Mouse (Mus musculus) cerebellum, postnatal 10 days (tissue): Measurements from ENCODE around the gene Muc2.
A peak's percentile ranks its signal among the peaks of the same experiment; 100 is the strongest.
"Not testable (repeated sequence)": the region's sequence is repeated elsewhere in the genome, so short reads cannot be mapped to it uniquely, and the experiment has no call there.

Experiments used
- DNase-seq, 2 experiments: peaks; one replicate each; pipeline ENCODE4 v3.0.0; 2021; ENCODE audit warnings: mixed read lengths in 2 of 2

Muc2 gene

DNA sequence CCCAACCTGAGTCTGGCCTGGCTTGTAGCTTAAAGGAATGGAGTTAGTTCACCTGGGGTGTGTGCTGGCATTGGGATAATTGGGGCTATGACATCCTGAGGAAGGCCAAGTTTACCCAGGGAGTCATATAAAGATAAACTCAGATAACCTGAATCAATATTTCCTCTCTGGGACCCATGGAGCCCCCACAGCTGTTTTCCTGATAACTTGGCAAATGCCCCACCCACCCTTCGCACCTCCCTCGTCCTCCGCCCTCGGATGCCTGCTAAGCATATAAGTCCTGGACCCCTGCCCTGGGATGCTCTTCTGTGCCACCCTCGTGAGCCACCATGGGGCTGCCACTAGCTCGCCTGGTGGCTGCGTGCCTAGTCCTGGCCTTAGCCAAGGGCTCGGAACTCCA is at the start of gene Muc2:
Gene Muc2 (plus strand): TSS at position 301 of the 400 bp plus-strand sequence.
- no peak for DNase-seq

DNA sequence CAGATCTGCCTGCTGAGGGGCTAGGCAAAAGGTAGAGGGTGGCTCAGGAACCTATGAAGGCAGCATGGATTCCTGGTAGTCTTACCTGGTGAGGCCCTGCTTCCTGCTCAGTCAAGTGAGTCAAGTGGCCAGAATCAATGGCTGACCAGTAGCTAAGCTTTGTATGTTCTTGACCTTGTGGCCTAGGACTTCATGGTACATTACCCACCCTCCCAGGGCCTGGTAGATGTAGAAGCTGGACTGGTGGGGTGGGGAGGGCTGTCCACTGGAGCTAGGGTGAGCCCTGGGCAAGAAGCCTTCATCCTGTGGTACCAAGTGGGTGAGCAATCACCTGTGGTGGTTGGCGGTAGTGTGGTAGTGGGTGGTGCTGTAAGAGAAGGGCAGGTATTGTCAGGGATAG is 47.8 kb upstream of the Muc2 start:
- no peak for DNase-seq

DNA sequence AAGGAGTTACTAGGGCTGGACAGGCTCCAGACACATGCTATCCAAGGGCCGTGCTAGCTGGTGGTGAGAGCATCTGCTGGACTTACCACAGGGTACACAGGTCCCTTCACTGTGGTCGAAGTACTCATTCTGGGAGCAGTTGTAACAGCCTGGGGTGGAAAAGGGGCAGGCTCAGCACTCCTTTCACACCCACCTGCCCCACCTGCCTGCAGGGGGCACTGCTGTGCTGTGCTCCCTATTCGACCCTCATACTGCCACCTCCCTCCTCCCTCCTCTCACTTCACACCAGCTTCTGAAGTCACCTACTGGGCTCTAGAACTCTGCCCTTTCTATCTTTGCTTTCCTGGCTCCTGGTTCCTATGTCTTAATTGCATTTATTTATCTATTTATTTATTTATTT is 47.0 kb upstream of the Muc2 start:
- DNase-seq: peak; percentile 59 to 62

DNA sequence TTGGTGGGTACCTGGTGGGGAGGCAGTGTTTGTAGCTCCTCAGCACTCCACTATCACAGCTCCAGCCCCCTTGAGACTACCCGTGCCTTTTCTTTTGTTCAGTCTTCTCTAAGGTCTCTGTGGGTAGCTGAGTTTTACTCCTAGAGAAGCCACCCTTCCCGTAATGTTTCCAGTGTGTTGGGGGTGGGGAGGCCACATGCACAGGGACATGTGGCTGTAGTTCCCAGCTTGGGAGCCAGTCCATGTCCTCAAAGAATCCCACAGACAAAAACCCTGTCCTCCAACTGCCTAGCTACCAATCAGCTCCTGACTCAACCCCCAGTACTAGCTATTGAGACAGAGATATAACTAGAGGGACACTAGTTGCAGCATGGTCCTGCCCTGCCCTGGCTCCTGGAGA is 43.1 kb upstream of the Muc2 start:
- no peak for DNase-seq

DNA sequence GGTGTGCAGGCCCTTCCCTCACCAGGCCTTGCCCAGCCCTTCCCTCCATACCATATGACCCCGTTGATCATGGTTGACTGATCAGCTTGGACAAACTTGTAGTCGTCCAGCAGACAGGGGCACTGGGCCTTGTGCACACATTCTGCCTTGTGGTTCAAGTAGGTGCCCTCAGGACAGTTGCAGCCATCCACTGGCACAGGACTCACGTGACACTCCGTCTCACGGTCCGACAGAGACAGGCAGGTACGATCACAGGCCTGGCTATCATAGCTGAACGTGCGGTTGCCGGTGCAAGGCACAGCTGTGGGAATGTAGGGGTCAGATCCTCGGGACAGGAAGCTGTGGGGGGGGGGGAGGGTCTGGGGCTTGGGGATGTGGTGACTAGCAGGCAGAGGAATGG is 42.3 kb upstream of the Muc2 start:
- DNase-seq: no peak

DNA sequence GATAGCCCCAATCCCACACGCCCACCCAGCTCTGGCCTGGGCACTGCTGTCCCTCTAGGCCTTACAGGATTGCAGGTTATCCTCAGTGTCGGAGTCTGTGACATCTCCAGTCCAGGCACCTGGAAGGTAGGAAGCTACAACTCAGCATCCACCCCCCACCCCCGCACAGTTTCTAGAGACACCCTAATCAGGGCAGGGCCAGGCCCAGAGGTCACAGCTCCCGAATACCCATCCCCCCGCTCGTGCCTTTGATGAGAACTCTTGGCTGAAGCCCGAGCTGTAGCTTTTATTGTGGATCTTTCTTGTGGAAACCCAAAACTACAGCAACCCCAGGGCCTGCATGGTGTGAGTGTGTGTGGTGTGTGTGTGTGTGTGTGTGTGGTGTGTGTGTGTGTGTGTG is 37.9 kb upstream of the Muc2 start:
- DNase-seq: no peak

DNA sequence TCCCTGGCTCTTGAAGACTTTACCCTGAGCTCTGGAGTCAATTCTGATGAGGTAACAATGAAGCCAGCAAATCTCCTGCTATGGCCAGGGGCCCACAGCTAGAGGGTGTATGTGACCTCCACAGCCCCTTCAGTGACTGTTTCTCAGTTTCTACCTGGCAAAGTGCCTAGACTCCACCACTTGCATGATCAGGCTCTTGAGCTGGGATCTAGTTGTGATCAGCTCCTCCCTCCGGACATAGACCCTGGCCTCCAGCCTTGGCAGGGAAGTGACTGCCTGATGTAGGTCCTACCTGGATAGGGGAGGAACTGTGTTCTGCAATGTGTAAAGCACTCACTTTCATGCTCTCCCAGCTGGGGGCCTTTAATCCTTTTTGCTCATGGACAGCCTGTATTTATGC is 29.8 kb upstream of the Muc2 start:
- DNase-seq: peak; percentile 27 to 32

DNA sequence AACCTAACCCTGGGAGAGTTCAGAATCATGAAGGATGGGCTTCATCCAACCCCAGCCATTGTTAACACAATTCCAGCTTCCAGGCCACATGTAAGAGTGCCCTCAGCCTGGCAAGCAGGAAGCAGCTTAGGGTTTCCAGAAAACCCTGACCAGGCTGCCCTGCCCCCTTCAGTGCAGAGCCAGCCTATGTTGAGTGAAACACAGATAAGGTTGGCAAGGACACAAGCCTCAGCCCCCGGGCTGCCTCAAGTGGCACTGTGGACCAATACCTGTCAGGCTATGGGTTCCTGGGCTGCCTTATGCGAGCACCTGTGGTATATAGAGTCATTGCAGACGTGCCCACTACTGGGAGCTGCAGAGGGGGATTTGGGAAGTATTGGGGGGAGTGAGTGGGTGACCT is 28.7 kb upstream of the Muc2 start:
- DNase-seq: no peak

DNA sequence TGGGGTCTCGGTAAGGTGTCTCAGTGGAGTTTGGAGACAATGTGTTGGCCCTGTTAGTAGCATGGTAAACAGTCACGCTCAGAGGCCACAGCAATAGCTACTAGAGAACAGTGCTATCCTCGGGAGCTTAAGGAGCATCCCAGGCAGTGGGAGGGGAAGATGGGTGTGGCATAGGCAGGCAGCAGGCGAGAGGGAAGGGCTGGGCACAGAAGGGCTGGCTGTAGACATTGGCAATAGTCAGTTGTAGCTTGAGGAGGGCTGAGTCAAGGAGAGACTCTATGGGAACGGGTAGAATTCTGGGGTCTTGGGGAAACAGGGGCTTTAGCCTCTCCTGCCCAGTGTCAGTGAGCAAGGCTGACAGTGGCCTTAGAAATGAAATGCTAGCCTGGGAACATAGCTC is 27.9 kb upstream of the Muc2 start:
- DNase-seq: no peak

DNA sequence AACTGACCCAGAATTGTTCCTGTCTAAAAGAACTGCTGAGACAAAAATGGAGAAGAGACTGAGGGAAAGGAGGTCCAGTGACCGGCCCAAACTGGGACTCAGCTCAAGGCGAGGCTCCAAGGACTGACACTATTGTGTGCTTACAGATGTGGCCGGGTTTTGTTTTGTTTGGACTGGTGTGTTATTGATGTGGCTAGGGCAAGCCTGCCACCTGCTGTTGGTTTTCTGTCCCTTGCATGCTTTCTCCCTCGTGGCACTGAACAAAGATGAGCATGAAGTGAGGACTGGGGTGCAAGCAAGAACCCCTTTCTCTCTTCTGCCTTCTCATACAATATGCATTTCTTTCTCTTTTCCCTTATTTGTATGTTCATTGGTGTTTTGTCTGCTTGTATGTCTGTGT is 23.9 kb upstream of the Muc2 start:
- peak; percentile 35 to 55 for DNase-seq

DNA sequence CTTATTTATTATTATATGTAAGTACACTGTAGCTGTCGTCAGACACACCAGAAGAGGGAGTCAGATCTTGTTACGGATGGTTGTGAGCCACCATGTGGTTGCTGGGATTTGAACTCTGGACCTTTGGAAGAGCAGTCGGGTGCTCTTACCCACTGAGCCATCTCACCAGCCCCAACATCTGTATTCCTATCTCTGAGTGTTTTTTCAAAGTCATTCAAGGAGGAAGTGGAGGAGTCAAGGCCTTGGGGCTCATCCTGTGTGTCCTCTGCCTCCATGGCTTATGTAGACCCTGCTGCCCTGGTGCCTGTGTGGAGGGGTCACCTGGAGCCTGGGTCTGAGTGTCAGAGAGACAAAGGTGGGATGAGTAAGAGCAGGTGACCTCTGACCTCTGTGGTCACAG is 21.0 kb upstream of the Muc2 start:
- DNase-seq: not testable (repeated sequence)

DNA sequence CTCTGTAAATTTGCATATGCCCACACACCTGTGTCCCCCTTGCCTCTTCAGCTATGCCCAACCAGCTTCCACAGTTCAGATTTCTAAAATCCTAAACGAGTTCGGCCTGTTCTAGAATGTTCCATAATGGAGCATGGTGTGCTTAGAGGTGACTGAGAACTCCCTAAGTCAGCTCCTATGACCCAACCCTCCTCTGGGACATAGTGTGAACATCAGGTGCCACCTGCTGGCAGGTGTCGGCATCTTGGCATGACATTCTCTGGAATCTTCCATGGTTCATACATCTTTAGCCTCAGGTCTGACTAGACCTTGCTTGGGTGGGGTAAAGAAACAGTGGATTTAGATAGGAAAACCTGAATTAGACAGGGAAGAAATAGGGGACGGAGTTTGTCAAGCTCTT is 19.1 kb upstream of the Muc2 start:
- no peak for DNase-seq

DNA sequence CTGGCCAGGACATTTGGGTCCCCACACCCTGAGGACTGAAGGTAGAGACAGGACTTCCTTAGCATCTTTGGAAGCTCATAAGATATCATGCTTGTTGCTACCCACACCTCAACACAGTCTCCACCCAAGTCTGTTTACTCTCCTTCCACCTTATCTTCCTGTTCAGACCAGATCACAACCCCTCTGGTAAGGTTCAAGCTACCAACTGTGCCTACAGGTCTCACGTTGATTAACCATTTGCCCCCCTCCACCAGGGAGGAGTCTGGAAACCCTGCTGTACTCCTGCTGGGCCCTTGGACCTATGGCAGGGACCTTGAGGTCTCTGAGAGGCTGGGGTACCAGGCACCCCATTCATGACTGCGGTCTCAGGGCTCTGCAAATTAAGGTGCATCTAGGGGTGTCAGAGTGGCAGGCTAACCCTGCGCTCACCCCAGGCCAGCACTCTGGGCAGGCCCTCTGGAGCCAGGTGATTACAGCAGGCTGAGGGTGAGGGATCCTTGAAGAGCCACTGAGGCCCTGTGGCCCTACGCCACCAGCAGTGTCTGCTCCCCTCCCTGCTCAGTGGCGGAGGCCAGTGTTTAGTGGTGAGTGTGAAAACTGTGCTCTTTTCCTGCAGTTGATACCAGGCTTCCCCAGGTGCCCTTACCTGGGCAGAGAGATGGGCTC is 18.4 kb upstream of the Muc2 start:
- no peak for DNase-seq

DNA sequence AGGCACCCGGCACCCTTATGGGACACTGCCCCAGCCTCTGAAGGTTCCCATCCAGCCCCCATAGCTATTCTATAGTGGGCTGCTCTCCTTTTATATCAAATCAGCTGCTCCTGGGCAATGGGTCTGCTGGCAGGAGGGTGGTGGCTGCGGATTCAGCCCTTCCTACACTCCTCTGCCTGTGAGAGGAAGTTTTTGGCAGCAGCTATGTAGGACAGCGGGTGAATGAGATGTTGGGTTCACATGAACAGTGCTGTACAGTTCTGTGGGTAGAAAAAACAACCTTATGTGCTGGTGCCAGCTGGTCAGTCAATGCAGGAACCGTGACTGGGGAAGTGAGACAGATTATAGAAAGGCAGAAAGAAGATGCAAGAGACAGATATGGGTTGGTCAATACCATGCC is 11.2 kb upstream of the Muc2 start:
- no peak for DNase-seq

DNA sequence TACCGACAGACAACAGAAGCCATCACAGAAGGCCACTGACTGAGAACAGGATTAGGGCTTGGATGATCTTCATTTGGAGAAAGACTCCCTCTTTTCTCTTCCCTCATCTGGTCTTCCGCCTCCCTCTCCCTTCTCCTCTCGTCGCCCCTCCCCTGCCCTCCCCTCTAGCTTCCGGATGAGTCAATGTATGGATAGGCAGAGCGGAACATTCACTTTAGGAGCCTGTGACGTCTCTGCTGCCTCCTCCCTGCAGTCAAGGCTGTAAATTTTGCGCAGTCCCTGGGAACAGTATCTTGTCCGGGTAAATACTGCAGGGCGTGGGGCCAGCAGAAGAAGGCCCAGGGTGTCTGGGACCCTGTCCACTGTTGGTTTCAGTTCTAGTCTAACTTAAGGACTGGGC is 2.8 kb upstream of the Muc2 start:
- DNase-seq: no peak

DNA sequence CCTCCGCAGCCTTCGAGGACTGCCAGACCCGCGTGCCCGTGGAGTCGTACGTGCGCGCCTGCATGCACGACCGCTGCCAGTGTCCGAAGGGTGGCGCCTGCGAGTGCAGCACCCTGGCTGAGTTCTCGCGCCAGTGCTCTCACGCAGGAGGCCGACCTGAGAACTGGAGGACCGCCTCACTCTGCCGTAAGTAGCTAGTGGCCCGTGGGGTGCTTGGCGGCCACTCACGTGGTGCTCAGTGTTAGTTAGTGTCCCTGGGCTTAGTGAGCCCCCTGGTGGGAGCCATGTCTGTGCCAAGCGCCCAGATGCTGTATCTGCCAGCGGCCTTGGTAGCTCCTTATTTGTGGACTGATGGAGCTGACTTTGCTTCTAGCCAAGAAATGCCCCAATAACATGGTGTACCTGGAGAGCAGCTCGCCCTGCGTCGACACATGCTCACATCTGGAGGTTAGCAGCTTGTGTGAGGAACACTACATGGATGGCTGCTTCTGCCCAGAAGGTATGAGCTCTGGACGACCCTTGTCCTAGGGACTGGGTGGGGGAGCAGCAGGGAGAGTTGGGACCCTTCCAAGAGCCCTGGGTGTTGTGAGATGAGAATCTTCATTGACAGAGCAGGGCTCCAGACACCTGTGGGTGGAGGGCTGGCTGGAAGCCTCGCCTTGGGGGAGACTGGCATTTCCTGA is 3.6 kb downstream of the Muc2 start:
- peak; percentile 27 to 42 for DNase-seq

DNA sequence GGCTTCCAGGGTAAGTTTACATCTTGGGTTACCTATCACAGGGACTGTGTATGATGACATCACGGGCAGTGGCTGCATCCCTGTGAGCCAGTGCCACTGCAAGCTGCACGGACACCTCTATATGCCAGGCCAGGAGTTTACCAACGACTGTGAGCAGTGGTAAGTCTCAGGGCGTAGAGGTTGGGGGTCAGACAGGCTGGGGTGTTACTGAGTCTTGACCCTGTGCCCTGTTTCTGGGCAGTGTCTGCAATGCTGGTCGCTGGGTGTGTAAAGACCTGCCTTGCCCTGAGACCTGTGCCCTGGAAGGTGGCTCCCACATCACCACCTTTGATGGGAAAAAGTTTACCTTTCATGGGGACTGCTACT is 4.1 kb downstream of the Muc2 start:
- DNase-seq: no peak

DNA sequence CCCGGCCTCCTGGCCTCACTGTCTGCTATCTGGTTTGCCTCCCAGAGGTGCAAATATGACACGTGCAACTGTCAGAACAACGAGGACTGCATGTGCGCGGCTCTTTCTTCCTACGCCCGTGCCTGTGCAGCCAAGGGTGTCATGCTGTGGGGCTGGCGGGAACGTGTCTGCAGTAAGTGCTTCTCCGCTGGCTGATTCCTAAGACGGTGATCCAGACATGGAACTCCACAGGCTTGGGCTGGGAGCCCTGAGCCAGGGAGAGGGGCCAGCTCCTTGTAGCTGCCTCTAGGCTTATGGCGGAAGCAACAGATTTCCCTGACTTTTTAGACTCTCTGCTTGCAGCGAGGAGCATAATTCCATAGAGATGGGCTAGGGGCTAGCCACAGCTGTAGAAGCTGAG is 6.4 kb downstream of the Muc2 start:
- DNase-seq: peak; percentile 72 to 83

DNA sequence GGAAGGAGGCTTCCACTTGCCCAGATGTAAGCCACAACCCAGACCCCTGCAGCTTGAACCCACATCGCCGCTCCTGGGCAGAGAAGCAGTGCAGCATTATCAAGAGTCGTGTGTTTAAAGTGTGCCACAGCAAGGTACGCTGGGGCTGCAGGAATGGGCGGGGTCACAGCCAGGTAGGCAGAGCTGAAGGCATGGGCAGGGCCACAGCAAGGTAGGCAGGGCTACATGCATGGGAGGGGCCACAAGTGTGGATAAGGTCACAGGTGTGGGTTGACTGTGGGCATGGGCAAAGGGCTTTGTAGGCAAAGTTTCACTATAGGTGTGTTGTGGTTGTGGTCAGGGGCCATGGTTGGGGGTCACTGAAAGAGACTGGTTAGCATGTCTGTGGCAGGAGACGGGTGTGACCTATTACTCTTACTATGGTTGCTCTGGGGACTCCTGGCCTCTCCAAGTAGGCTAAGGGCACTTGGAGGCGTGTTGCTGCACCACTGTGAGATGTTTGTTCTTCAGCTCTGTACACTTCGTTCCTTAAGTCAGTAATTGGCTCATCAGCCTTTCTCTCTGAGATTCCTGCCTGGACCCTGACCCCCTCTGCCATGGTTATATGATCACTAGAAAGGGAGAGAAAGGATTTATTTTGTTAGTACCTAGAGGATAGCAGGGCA is 9.5 kb downstream of the Muc2 start:
- no peak for DNase-seq

DNA sequence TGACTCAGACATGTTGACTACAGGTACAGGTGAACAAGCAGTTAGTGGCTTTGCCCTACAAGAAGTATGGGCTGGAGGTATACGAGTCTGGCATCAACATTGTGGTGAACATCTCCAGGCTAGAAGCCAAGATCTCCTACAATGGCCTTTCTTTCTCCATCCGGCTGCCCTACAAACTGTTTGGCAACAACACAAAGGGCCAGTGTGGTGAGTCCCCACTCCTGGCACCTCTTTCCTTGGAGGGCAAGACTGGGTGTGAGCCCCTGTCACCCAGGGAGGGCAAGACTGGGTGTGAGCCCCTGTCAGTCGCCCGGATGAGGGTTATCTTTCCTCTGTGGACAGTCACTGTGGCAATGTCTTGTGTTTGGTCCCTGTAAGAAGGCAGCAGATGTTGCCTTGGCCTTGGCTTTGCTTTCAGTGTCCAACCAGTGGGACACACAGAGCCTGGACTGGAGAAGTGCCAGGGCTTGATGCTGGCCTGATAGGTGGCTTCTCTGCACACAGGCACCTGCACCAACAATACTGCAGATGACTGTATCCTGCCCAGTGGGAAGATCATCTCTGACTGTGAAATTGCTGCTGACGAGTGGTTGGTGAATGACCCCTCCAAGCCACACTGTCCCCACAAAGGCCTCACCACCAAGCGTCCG is 57.4 kb downstream of the Muc2 start:
- peak; percentile 70 to 74 for DNase-seq

DNA sequence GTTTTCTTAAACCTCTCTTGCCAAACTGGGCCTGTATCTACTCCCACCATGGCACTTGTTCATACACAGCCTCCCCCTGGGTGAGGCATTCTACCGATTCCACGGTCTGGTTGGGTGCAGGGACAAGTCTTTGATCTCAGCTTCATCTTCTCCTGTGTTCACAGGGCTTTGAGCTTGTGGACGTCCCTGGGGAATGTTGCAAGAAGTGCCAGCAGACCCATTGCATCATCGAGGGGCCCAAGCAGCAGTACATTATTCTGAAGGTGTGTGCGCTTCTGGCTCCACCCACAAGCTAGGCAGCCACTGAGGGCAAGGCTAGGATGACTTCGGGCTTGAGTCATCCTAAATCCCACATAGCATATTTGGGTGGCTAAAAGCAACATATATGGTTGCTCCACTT is 62.4 kb downstream of the Muc2 start:
- no peak for DNase-seq

DNA sequence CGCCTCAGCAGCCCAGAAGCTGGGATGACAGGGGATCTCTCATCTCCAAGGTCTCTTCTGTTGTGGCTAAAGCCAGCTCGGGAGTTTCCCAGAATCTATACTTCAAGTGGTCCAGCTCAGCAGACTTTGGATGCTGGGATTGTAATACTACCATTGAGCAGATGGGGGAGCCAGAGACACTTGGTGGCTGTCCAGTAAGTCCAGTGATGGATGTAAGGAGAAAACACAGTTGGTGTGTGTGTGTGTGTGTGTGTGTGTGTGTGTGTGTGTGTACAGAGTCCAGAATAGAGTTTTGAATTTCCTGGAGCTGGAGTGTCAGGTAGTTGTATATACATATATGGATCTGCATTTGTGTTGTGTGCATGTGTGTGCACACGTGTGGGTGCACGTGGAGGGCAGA is 65.7 kb downstream of the Muc2 start:
- DNase-seq: peak; percentile 87 to 91

DNA sequence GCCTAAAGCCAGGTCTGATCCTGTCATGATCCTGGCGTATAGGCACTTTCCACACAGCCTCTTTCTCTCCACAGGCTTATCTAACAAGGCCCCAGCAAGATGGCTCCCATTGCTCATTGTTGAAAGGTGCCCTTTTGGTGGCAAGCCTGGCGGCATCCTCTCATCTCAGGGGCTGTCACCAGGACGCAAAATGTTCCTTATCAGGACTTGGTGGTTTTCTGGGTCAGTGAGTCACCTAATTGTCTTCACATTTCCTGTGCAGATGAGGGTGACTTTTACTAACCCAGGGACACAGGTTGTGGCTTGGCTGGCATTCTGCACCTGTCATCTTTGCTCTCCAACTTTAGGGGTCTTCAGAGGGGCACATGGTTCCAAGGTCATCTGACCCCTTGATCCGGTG is 68.2 kb downstream of the Muc2 start:
- no peak for DNase-seq

DNA sequence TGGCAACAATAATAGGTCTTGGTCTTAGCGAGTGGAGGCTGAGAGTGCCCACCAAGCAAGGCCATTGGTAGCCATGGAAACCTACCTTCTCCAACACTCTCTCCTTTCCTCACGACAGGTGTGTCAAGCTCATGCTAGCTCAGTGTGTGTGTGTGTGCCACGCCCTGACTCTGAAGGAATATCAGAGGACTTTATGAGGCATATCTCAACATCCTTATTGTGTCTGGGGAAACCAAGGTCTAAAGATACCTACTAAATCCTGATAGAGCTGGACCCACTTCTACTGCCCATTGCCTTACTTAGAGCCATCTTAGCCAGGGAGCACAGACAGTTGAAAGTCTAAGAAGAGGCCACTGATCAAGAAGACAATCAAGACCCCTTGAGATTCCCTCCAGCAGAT is 80.4 kb downstream of the Muc2 start:
- DNase-seq: no peak
